Mouse (Mus musculus) embryonic facial prominence, embryonic 11.5 days (tissue): ENCODE data around the gene D11Wsu47e. TPM values are rescaled to one million over a fixed set of nuclear protein-coding genes. Genes with fewer than 3 reads are reported as not detected.

Experiments
- ATAC-seq: fragments of 200-750 bp; cut with Nextera tagmentation; replicated peaks from 2 replicates; pipeline ENCODE4 v1.8.0; 2017; ENCODE audit warnings: low read depth; ENCODE audit not compliant: insufficient number of reproducible peaks, low FRiP score, low TSS enrichment
- DNase-seq: peaks from one replicate; pipeline ENCODE4 v3.0.0-alpha.2; 2015; ENCODE audit warnings: low spot score
- H3K27ac ChIP-seq: fragments of 300-500 bp; sonication (generic); replicated peaks from 2 replicates; pipeline ENCODE4 v1.5.1; 2014; ENCODE audit warnings: mild to moderate bottlenecking, low read depth, low read length, control low read depth
- H3K27me3 ChIP-seq: fragments of 300-500 bp; sonication (generic); 2 replicates; pipeline ENCODE4 v1.6.1; 2014; ENCODE audit warnings: mild to moderate bottlenecking, low read length, moderate library complexity, mixed read lengths; ENCODE audit not compliant: control insufficient read depth, insufficient read depth
- H3K36me3 ChIP-seq: fragments of 300-500 bp; sonication (generic); replicated peaks from 2 replicates; pipeline ENCODE4 v1.6.1; 2014; ENCODE audit warnings: low read depth, mild to moderate bottlenecking, low read length, moderate library complexity, mixed read lengths; ENCODE audit not compliant: control insufficient read depth, insufficient read depth
- H3K4me1 ChIP-seq: fragments of 300-500 bp; sonication (generic); 2 replicates; pipeline ENCODE4 v1.6.1; 2014; ENCODE audit warnings: low read length, mixed read lengths; ENCODE audit not compliant: control insufficient read depth, insufficient read depth
- H3K4me2 ChIP-seq: fragments of 300-500 bp; sonication (generic); 2 replicates; pipeline ENCODE4 v1.6.1; 2014; ENCODE audit warnings: low read depth, mild to moderate bottlenecking, control low read depth, low read length, moderate library complexity
- H3K4me3 ChIP-seq: fragments of 300-500 bp; sonication (generic); 2 replicates; pipeline ENCODE4 v1.5.1; 2014; ENCODE audit warnings: low read depth, low read length, control low read depth
- H3K9ac ChIP-seq: fragments of 300-500 bp; sonication (generic); replicated peaks from 2 replicates; pipeline ENCODE4 v1.6.1; 2014; ENCODE audit warnings: mild to moderate bottlenecking, control low read depth, low read length
- H3K9me3 ChIP-seq: fragments of 300-500 bp; sonication (generic); replicated peaks from 2 replicates; pipeline ENCODE4 v1.6.1; 2016; ENCODE audit warnings: mild to moderate bottlenecking, low read length, inconsistent platforms, mixed read lengths; ENCODE audit not compliant: control insufficient read depth
- WGBS: fragments of 180-500 bp; shearing (Covaris S2); extraction: QIAGEN DNeasy Blood & Tissue Kit; methylation state at CpG from one replicate; pipeline ENCODE4 v1.1.7; 2014; 5-methylcytosine and 5-hydroxymethylcytosine counted together
- polyA plus RNA-seq: library from polyadenylated mRNA; unstranded; fragments of >200 nt; fragmentation: Nextera tagmentation; extraction: Ambion mirVana; gene quantifications from 2 replicates; pipeline ENCODE4 v1.2.1, GENCODE M21; 2014

Gene D11Wsu47e
- polyA plus RNA-seq, 1 experiment from 2014 or later: 26.5 TPM

DNA sequence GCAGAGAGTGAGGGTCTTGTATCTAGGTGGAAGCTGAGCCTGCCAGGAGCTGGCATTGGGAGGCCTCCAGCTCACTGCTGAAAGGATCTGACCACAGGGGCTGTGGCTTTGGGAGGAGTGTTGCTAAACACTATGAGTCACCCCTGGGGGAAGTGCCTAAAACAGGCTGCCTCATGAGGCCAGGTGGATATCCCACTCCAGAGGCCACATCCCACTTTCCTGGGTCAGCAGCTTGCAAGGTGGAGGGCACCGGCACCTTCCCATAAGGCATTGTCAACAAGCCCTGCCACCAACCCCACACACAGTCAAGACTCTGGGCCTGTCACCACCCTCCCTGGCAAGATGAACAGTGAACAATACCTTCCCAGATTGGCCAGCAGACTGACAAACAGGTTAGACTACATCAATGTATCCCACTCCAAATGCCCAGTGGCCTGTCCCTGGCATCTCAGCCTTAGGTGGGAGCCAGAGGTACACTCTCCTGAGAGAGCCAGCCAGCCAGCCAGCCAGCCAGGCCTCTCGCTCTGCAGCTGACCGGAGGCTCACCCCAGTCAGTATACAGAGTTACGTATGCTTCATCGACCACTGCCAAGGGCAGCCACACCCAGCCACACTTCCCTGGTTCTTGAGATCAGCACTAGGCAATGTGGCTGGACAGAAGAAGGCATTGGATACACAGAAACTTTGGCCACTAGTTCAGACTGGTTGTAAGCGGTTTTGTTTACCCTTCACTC lies 49.6 kb downstream of the D11Wsu47e start:
- ATAC-seq (no peak; the same call in 1 of the 2 replicates), DNase-seq (no peak)
- H3K27ac ChIP-seq: no peak overlapping the region
- no peak overlapping the region for H3K4me3 ChIP-seq
- H3K4me1 ChIP-seq: peaks cover 9% of the 10 kb centered on the region
- no peaks in the 10 kb centered on the region for H3K9me3 ChIP-seq
- H3K9ac ChIP-seq: peak overlapping the region; percentile 6; the same call in 1 of the 2 replicates
- peaks cover 5% of the 10 kb centered on the region for H3K36me3 ChIP-seq
- no peak overlapping the region for H3K4me2 ChIP-seq
- 59% methylated on average over 6 of the region's 6 CpGs for WGBS
- H3K27me3 ChIP-seq: no peaks in the 10 kb centered on the region

DNA sequence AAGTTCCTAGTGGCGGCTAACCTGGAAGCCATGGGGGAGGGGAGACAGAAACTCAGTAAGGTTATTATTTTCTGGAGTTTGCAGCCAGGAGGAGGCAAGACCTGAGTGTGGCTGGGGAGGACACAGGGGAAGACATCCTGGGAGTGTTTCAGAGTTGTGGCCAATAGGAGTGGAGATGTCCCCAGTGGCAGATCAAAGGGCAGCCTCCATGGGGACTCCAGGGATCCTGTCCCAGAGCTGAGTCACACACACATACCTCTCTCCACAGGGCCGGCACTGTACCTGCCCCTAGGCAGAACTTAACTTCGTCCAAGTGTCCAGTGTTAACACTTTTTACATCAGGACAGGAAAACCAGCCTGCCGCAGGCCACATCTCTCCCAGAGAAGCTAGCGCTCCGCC lies 50.9 kb downstream of the D11Wsu47e start:
- ATAC-seq (no peak), DNase-seq (no peak)
- H3K4me1 ChIP-seq: peaks cover 9% of the 10 kb centered on the region
- H3K9me3 ChIP-seq: no peaks in the 10 kb centered on the region
- H3K27ac ChIP-seq: no peak overlapping the region
- H3K4me3 ChIP-seq: no peak overlapping the region
- 60% methylated on average over 6 of the region's 6 CpGs for WGBS
- no peaks in the 10 kb centered on the region for H3K36me3 ChIP-seq
- no peak overlapping the region for H3K4me2 ChIP-seq
- H3K27me3 ChIP-seq: no peaks in the 10 kb centered on the region
- no peak overlapping the region for H3K9ac ChIP-seq

DNA sequence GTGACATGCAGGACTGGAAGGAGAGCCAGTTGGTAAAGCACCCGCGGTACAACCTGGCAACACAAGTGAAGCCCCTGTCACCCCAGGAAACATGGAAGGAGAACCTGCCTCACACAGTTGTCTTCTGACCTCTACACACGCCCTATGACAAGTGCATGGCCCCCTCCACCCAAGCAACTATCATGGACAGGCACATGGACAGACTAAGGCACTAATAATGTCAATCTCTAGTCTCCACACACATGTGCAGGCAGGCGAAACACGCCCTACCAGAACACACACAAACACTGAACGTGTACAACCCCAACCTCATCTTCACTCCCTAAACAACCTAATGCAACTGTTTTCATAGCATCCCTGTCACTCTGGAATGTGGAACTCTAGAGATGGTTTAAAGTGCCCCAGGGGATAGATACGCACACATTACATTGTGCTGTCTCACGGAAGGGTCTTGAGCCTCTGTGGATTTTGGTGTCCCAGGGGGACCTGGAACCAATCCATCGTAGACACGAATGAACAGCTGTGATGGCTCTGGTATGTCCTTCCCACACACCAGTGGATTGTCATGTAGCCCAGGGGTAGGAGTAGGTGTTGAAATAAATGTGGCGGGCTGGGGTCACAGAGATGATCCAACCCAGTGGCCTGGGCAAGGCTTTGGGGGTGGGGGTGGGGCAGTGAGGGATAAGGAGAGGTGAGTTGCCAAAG lies 52.8 kb downstream of the D11Wsu47e start:
- 0 out of 2 replicates have a peak, but pooled peaks have one; percentile 36 for ATAC-seq
- no peak for DNase-seq
- no peaks in the 10 kb centered on the region for H3K27me3 ChIP-seq
- no peak overlapping the region for H3K9ac ChIP-seq
- H3K4me2 ChIP-seq: no peak overlapping the region
- no peaks in the 10 kb centered on the region for H3K36me3 ChIP-seq
- no peak overlapping the region for H3K4me3 ChIP-seq
- H3K9me3 ChIP-seq: no peaks in the 10 kb centered on the region
- H3K4me1 ChIP-seq: peaks cover 9% of the 10 kb centered on the region
- H3K27ac ChIP-seq: no peak overlapping the region
- WGBS: 74% methylated on average over 11 of the region's 11 CpGs

DNA sequence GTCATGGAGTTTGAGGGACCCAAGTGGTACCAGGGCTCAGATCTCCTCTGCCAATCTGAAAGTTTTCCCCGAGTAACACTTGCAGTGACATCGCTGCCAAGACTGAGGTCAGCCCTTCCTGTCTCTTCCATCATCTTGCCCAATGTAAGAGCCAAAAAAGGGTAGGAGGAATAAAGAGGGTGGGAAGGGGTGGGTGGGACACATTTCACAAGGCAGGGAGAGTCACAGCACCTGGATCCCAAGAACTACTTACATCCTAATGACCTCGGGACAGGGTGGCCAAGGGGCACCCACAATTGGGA lies 53.3 kb downstream of the D11Wsu47e start:
- peaks cover 9% of the 10 kb centered on the region for H3K4me1 ChIP-seq
- 93% methylated on average over 3 of the region's 3 CpGs for WGBS
- DNase-seq (no peak), ATAC-seq (no peak)
- no peak overlapping the region for H3K9ac ChIP-seq
- no peaks in the 10 kb centered on the region for H3K27me3 ChIP-seq
- H3K4me3 ChIP-seq: no peak overlapping the region
- no peak overlapping the region for H3K27ac ChIP-seq
- H3K9me3 ChIP-seq: no peaks in the 10 kb centered on the region
- no peak overlapping the region for H3K4me2 ChIP-seq
- no peaks in the 10 kb centered on the region; the same call in 1 of the 2 replicates for H3K36me3 ChIP-seq

DNA sequence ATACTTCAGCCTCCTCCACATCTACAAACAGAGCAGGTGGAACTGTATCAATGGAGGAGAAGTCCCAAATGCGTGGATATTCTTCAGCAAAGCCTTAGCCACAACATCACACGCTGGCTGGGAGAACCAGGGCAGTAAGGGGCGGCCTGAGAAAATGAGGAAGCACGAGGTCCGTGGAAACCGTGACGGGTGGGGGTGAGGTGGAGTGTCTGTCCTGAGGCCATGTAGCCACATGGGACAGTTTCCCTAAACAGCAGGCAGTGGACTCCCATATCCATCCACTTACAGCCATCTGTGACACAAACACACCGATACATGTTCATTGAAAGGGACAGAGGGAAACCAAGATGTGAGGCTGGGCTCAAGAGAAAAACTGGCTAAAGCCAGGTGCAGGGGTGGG lies 53.7 kb downstream of the D11Wsu47e start:
- Histone ChIP-seq H3K27ac (no peak overlapping the region), H3K4me2 (no peak overlapping the region), H3K4me3 (no peak overlapping the region), H3K9ac (no peak overlapping the region), H3K36me3 (no peaks in the 10 kb centered on the region; the same call in 1 of the 2 replicates), H3K9me3 (no peaks in the 10 kb centered on the region), H3K4me1 (peaks cover 9% of the 10 kb centered on the region), H3K27me3 (no peaks in the 10 kb centered on the region)
- ATAC-seq (no peak), DNase-seq (no peak)
- 82% methylated on average over 8 of the region's 8 CpGs for WGBS

- no peak for ATAC-seq
- WGBS: 93% methylated on average over 8 of the region's 8 CpGs
- Histone ChIP-seq H3K27ac (no peak overlapping the region), H3K27me3 (no peaks in the 10 kb centered on the region), H3K9me3 (no peaks in the 10 kb centered on the region; the same call in 1 of the 2 replicates), H3K4me3 (no peak overlapping the region), H3K4me1 (peaks cover 7% of the 10 kb centered on the region), H3K9ac (no peak overlapping the region), H3K36me3 (peaks cover 6% of the 10 kb centered on the region), H3K4me2 (no peak overlapping the region)
- no peak for DNase-seq
Measured at GRCm38 (mm10) chr11:113739213-113739612, 55.0 kb downstream of the D11Wsu47e start.

- Histone ChIP-seq H3K27ac (no peak overlapping the region), H3K4me2 (no peak overlapping the region), H3K9ac (no peak overlapping the region), H3K4me3 (no peak overlapping the region), H3K27me3 (no peaks in the 10 kb centered on the region), H3K36me3 (peaks cover 6% of the 10 kb centered on the region), H3K4me1 (peaks cover 5% of the 10 kb centered on the region), H3K9me3 (no peaks in the 10 kb centered on the region; the same call in 1 of the 2 replicates)
- DNase-seq: no peak
- ATAC-seq: no peak
- 83% methylated on average over 7 of the region's 7 CpGs for WGBS
Measured at GRCm38 (mm10) chr11:113740100-113740499, 55.9 kb downstream of the D11Wsu47e start.

GRCm38 (mm10) chr11:113742998-113743397 lies 58.8 kb downstream of the D11Wsu47e start:
- 100% methylated on average over 1 of the region's 1 CpGs for WGBS
- Histone ChIP-seq H3K36me3 (peaks cover 6% of the 10 kb centered on the region), H3K4me3 (no peak overlapping the region)

More at GRCm38 (mm10) chr11:113742998-113743397, 58.8 kb downstream of the D11Wsu47e start:
- Histone ChIP-seq H3K9ac (no peak overlapping the region), H3K4me2 (no peak overlapping the region), H3K9me3 (no peaks in the 10 kb centered on the region; the same call in 1 of the 2 replicates), H3K27ac (no peak overlapping the region), H3K4me1 (peaks cover 4% of the 10 kb centered on the region; the same call in 1 of the 2 replicates), H3K27me3 (no peaks in the 10 kb centered on the region)
- DNase-seq (no peak), ATAC-seq (no peak)
